Mouse (Mus musculus) heart, postnatal 10 days (tissue): Measurements from ENCODE around the gene Zcrb1. TPM values are rescaled to one million over a fixed set of nuclear protein-coding genes. Genes with fewer than 3 reads are reported as not detected.
A peak's percentile ranks its signal among the peaks of the same experiment; 100 is the strongest.
"Not testable (repeated sequence)": the region's sequence is repeated elsewhere in the genome, so short reads cannot be mapped to it uniquely, and the experiment has no call there.

Experiments
- DNase-seq, 2 experiments: peaks; one replicate each; pipeline ENCODE4 v3.0.0; 2021
- intact Hi-C: fragments of 180-260 bp; cut with DNase I; formaldehyde crosslinking; loops from one replicate; pipeline ENCODE4 v1.15.1; 2025
- total RNA-seq, 2 experiments: library from RNA; stranded (reverse); gene quantifications; 2 replicates each; pipeline ENCODE4 v1.2.3; 2021

Gene Zcrb1
- total RNA-seq, 2 experiments from 2014 or later: 69.9 to 75.5 TPM

DNA sequence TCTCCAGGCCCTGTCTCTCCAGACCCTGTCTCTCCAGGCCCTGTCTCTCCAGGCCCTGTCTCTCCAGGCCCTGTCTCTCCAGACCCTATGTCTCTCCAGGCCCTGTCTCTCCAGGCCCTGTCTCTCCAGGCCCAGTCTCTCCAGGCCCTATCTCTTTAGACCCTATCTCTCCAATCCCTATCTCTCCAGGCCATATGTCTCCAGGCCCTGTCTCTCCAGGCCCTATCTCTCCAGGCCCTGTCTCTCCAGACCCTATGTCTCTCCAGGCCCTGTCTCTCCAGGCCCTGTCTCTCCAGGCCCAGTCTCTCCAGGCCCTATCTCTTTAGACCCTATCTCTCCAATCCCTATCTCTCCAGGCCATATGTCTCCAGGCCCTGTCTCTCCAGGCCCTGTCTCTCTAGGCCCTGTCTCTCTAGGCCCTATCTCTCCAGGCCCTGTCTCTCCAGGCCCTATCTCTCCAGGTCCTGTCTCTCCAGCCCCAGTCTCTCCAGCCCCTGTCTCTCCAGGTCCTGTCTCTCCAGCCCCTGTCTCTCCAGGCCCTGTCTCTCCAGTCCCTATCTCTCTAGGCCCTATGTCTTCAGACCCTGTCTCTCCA lies 25.5 kb downstream of the Zcrb1 start:
- intact Hi-C loops: not testable (repeated sequence)

DNA sequence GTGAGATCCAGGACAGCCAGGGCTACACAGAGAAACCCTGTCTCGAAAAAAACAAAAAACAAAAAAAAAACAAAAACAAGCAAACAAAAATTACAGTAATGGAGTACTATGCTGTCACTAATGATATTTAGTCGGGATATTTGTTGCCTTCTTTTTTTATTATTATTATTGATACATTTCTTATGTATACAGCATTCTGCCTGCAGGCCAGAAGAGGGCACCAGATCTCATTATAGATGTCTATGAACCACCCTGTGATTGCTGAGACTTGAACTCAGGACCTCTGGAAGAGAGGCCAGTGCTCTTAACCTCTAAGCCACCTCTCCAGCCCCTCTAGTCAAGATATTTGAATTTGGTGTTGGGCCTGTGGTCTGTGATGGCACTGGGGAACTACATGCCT lies 26.3 kb downstream of the Zcrb1 start:
- no peak for DNase-seq
- intact Hi-C loops: no loop called here

More for the DNA sequence above, 25.5 kb downstream of the Zcrb1 start:
- DNase-seq: not testable (repeated sequence)

DNA sequence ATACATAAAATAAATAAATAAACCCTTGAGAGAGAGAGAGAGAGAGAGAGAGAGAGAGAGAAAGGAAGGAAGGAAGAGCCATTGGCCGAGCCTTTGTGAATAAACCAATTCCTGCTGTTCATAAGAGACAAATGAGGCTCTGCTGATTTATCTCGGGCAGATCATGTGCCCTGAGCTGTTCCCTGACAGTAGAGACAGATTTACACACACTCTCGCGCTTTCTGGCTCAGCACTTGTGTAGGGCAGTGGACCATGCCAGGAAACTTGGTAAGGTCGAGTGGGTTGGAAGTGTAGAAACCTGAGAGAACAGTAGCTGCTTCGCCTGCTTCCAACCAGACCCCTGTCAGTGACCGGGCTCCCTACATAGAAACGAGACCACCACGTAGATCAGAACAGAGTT lies 29.6 kb downstream of the Zcrb1 start:
- peak in 1 of 2 experiments; percentile 1 for DNase-seq
- intact Hi-C loops: no loop called here

DNA sequence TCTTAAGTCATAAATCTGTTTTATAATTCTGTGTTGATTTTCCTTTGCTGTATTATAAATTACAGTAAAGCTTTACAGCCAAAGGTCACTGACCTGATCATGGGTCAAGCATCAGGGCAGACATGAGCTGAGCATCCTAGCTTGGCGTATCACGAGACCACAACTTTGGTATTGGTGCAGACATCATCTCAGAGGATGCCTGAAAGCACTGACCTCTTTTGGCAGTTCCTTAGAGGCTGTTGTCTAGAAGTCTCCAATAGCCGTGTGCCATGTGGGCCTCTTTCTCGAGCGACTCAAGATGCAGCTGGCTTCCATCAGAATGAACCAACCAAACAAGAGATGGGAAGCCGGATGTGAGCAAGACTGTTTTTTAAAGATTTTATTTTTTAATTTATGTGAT lies 32.6 kb downstream of the Zcrb1 start:
- DNase-seq: no peak
- intact Hi-C loops: no loop called here

DNA sequence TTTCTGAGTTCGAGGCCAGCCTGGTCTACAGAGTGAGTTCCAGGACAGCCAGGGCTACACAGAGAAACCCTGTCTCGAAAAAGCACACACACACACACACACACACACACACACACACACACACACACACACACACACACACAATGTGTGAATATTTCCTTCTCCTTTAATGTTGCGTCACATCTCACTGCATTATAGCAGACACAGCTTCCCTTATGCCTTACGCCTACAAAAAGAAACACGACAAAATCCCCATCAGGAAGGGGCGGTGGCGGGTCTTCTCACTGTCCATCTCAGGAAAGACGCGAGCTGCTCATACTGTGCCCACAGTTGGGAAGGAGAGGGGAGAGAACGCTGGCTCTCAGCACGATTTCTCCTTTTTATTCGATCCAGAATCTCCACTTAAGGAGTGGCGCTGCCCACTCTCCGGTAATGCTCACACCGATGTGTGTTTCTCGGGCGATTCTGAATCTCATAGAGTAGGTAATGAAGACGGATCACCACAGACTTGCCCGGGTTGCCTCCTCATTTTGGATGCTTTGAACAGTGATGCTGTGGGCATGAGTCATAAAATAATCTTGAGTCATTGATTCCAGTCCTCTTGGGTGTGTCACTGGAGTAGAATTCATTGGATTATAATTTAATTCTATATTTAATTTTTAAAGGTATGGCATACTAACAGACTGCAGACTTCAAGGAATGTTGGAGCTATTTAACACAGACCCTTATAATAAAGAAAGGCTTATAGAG lies 39.6 kb downstream of the Zcrb1 start:
- intact Hi-C loops: no loop called here
- DNase-seq: no peak

DNA sequence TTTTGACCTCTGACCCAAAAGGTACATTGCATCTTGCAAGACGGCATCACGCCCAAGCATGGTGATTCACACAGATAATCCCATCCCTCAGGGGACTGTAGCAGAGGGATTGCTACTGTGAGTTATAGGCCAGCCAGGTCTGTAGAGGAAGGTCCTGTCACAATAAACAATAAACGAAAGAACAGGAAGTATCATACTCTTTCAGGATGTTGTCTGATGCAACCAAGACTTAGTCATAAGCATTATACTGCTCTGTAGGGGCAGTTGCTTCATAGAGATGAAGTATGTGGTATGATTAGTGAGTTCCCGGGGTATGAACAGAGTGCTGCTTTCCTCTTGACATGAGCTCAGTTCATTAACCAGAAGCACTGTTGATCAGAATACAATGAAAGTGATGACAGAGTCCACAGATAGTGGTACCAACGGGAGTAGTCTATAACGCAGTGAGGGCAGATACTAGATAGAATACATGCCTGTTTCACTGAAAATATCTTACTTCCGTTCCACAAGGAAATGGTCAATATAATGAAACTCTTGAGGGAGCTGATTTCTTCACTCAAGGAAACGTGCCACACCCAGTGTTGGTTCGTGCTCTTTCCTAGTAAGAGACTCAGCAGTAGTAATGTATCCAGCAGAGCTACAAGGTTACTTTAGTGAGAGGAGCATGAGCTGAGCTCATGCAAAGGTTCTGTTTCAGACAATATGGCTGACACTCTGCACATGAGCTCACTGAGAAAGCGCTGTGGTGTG lies 57.3 kb downstream of the Zcrb1 start:
- intact Hi-C loops: no loop called here
- no peak for DNase-seq

DNA sequence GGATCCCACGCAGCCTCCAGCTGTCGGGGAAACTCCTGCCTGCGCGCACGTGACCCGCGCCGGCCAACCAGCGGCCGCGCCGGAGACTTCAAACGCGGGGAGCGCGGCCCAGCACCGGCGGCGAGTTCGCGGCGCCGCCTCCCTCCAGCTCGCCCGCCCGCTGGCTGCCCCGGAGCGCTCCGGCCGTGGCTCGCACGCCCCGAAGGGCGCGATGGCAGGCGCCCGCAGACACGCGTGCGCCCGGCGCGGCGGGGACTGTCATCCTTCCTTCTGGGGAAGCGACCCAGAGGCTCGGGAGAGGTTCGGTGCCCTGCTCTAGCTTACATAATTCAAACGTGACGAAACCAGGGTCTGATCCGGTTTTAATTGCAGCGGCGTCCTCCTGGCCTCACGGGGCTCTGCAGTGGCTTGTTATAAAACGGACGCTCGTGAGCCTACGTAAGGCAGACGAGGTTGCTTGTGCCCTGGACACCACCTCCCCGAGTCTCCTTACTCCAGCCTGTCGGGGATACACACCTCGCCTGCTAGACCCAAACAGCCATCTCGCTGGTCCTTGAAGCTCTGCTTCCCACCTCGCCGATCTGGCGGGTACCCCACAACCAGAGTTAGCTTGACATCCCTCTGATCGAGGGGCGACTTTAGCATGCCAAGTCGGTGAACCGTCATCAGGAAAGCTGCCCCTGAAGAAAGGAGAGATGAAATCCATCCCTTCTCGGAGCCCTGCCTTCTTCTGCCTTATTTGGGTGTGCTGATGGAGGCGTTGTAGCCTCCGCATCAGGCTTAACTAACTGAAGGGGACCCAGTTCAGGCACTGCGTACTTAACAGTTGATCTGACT lies 61.0 kb downstream of the Zcrb1 start, which contains the start of gene Yaf2:
Gene Yaf2, minus strand, starts transcription at position 11 of the 837 bp plus-strand sequence.
- intact Hi-C loops: loop anchor here (2.0 to 5.0 kb wide), 2 partner anchors 40 to 62 kb away; partner anchors contain the start of genes Pphln1 and Zcrb1
- peak; percentile 86 to 88 for DNase-seq

DNA sequence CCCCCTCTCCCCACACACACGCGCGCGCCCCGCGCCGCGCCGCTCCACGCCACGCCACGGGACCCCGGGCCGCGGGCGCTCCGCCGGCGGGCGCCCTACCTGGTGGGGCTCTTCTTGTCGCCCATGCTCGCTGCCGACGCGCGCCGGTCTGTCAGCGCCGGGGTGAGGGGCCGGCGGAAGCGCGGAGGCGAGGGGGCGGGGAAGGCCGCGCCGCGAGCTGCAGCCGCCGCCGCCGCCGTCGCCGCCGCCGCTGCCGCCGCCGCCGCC lies 61.5 kb downstream of the Zcrb1 start:
- intact Hi-C loops: loop anchor here (2.0 to 5.0 kb wide), 2 partner anchors 39 to 62 kb away; partner anchors contain the start of genes Pphln1 and Zcrb1

More for the DNA sequence above, 61.5 kb downstream of the Zcrb1 start:
- no peak for DNase-seq

Other genes with a start within 250 kb of the Zcrb1 start
- 10 to 100 TPM; 13.7 to 15.0 TPM for gene Gxylt1, start 123.2 kb downstream of the Zcrb1 start, total RNA-seq
- gene Yaf2, start 61.4 kb downstream of the Zcrb1 start, total RNA-seq: 10 to 100 TPM; 29.8 to 32.0 TPM
- gene Pphln1, start within 50 bp of the Zcrb1 start, total RNA-seq: 10 to 100 TPM; 27.6 to 29.5 TPM
- 10 to 100 TPM; 24.1 to 36.4 TPM for gene Prickle1, start 197.6 kb upstream of the Zcrb1 start, total RNA-seq